Mouse (Mus musculus): Measurements from ENCODE around the gene Cpeb4.

Cpeb4 gene

GRCm38 (mm10) chr11:31902251-31903001, 30.4 kb downstream of the Cpeb4 start:
- DNase-seq: no peak

GRCm38 (mm10) chr11:31906499-31906898, 34.5 kb downstream of the Cpeb4 start:
- DNase-seq: no peak

- no peak for DNase-seq
Observed at GRCm38 (mm10) chr11:31907650-31908049, 35.6 kb downstream of the Cpeb4 start.

GRCm38 (mm10) chr11:31912958-31913357, 40.9 kb downstream of the Cpeb4 start:
- no peak for DNase-seq

GRCm38 (mm10) chr11:31917769-31918168, 45.8 kb downstream of the Cpeb4 start:
- no peak for DNase-seq

- no peak for DNase-seq
Observed at GRCm38 (mm10) chr11:31930051-31930450, 58.0 kb downstream of the Cpeb4 start.

- no peak for DNase-seq
Observed at GRCm38 (mm10) chr11:31935652-31936051, 63.6 kb downstream of the Cpeb4 start.

GRCm38 (mm10) chr11:31936910-31937525, 65.0 kb downstream of the Cpeb4 start:
- DNase-seq: no peak

GRCm38 (mm10) chr11:31940898-31941639, 69.1 kb downstream of the Cpeb4 start:
- no peak for DNase-seq

GRCm38 (mm10) chr11:31941640-31942638, 69.9 kb downstream of the Cpeb4 start:
- DNase-seq: no peak

- DNase-seq: no peak
Observed at GRCm38 (mm10) chr11:31945471-31945870, 73.5 kb downstream of the Cpeb4 start.

- DNase-seq: no peak
Observed at GRCm38 (mm10) chr11:31948462-31949330, 76.7 kb downstream of the Cpeb4 start.

GRCm38 (mm10) chr11:31949331-31949785, 77.3 kb downstream of the Cpeb4 start:
- DNase-seq: peak; percentile 32 to 60

GRCm38 (mm10) chr11:31960071-31960470, 88.1 kb downstream of the Cpeb4 start:
- no peak for DNase-seq

GRCm38 (mm10) chr11:31963993-31964392, 92.0 kb downstream of the Cpeb4 start:
- no peak for DNase-seq

GRCm38 (mm10) chr11:31965256-31966134, 93.5 kb downstream of the Cpeb4 start, which contains the start of gene 4930524B15Rik:
TSS of gene 4930524B15Rik (plus strand) at chr11:31965592.
- DNase-seq: no peak

- DNase-seq: no peak
Observed at GRCm38 (mm10) chr11:31974132-31974531, 102.1 kb downstream of the Cpeb4 start.

- DNase-seq: no peak
Observed at GRCm38 (mm10) chr11:31974826-31975225, 102.8 kb downstream of the Cpeb4 start.

- no peak for DNase-seq
Observed at GRCm38 (mm10) chr11:31975678-31976077, 103.7 kb downstream of the Cpeb4 start.

GRCm38 (mm10) chr11:31976137-31976536, 104.1 kb downstream of the Cpeb4 start:
- DNase-seq: no peak
